Mouse (Mus musculus): ENCODE data around the gene Olfr156.
A peak's percentile ranks its signal among the peaks of the same experiment; 100 is the strongest.
"Not testable (repeated sequence)": the region's sequence is repeated elsewhere in the genome, so short reads cannot be mapped to it uniquely, and the experiment has no call there.

The Olfr156 gene

GRCm38 (mm10) chr4:43823845-43824337 lies at the start of gene Olfr156:
Gene Olfr156 (minus strand): TSS chr4:43823895.
- no peak for DNase-seq

GRCm38 (mm10) chr4:43869821-43870220 lies 46.1 kb upstream of the Olfr156 start:
- no peak for DNase-seq

GRCm38 (mm10) chr4:43863298-43863697 lies 39.6 kb upstream of the Olfr156 start:
- no peak for DNase-seq

- peak; percentile 29 to 74 for DNase-seq
Observed at GRCm38 (mm10) chr4:43860744-43861519, 37.2 kb upstream of the Olfr156 start.

- no peak for DNase-seq
Observed at GRCm38 (mm10) chr4:43859886-43860285, 36.2 kb upstream of the Olfr156 start.

GRCm38 (mm10) chr4:43854101-43854500 lies 30.4 kb upstream of the Olfr156 start:
- DNase-seq = no peak

- no peak for DNase-seq
Observed at GRCm38 (mm10) chr4:43851265-43851664, 27.6 kb upstream of the Olfr156 start, which contains the start of gene Olfr155. Gene Olfr155 (plus strand): TSS chr4:43851565.

- DNase-seq = no peak
Observed at GRCm38 (mm10) chr4:43840101-43840500, 16.4 kb upstream of the Olfr156 start, which contains the start of gene Olfr157. Gene Olfr157 (minus strand): TSS chr4:43840201.

- no peak for DNase-seq
Observed at GRCm38 (mm10) chr4:43838326-43838725, 14.6 kb upstream of the Olfr156 start.

- DNase-seq = no peak
Observed at GRCm38 (mm10) chr4:43834749-43835148, 11.1 kb upstream of the Olfr156 start.

- DNase-seq = no peak
Observed at GRCm38 (mm10) chr4:43833752-43834151, 10.1 kb upstream of the Olfr156 start.

GRCm38 (mm10) chr4:43832031-43832430 lies 8.3 kb upstream of the Olfr156 start:
- no peak for DNase-seq

- no peak for DNase-seq
Observed at GRCm38 (mm10) chr4:43828806-43829205, 5.1 kb upstream of the Olfr156 start.

- no peak for DNase-seq
Observed at GRCm38 (mm10) chr4:43822896-43823550, 672 bp downstream of the Olfr156 start.

- no peak for DNase-seq
Observed at GRCm38 (mm10) chr4:43798936-43799335, 24.8 kb downstream of the Olfr156 start.

GRCm38 (mm10) chr4:43795844-43796243 lies 27.9 kb downstream of the Olfr156 start:
- DNase-seq = not testable (repeated sequence)

GRCm38 (mm10) chr4:43795296-43795695 lies 28.4 kb downstream of the Olfr156 start:
- DNase-seq = no peak

- no peak for DNase-seq
Observed at GRCm38 (mm10) chr4:43772304-43772703, 51.4 kb downstream of the Olfr156 start.

- no peak for DNase-seq
Observed at GRCm38 (mm10) chr4:43771626-43772025, 52.1 kb downstream of the Olfr156 start.

GRCm38 (mm10) chr4:43770909-43771308 lies 52.8 kb downstream of the Olfr156 start, which contains the start of gene Olfr159:
Gene Olfr159 (minus strand): TSS chr4:43771009.
- DNase-seq = no peak

Data from kidney, adult 8-10 months (tissue).